Mouse (Mus musculus): ENCODE data around the gene Cd28.

DNA sequence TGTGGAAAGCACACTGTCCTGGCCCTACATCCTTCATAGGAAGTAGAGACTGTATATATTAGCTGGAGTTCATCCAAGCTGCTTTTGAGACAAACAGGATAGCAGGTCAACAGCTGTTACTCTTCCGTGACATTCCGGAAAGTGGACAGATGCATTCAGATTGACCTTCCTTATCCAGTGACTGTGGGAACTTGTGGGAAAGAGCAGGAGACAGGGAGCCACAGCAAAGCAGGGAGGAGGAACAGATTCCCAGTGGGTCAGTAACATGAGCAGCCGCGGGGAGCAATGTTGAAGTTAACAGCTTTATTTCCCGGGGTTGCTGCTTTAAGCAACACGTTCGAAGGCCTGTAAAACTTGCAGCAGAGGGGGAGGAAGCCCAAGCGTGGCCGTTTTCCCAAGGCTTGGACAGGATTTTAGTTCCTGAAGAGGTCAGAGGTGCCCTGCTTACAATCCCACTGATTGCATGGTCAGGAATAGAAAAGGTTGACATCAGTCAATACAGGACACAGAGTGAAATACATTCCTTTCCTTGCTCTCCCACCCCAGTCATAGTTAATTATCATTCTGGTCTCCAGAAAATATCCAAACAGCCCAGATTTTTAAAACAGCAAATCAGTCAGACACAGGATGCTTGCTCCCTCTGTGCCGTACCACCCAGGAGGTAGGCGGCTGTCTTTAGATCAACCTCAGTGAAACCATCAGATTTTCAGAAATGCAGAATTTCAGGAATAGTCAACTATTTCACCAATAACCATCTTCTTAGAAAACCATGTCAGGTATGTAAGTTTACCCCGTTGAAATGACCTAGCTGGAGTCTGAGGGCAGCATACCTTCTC is 18.7 kb downstream of the Cd28 start:
- no peak for TF ChIP-seq POLR2A (IDR thresholded peaks at IDR 0.05; ENCODE audit: control insufficient read depth in 1 of 2, insufficient read depth in 1 of 2, low read depth in 1 of 2, low read length in 2 of 2, poor library complexity in 1 of 2)
- no peak for TF ChIP-seq CTCF (IDR thresholded peaks at IDR 0.05 in 2 of 3, conservative IDR thresholded peaks at IDR 0.05 in 1 of 3; ENCODE audit: control insufficient read depth in 1 of 3, insufficient read depth in 1 of 3, low read depth in 2 of 3, low read length in 3 of 3, poor library complexity in 1 of 3, severe bottlenecking in 1 of 3)
- TF ChIP-seq ETS1 (IDR thresholded peaks at IDR 0.05; ENCODE audit: low read depth, low read length) = no peak
- TF ChIP-seq GABPA (IDR thresholded peaks at IDR 0.05; ENCODE audit: low read depth, low read length) = no peak
- TF ChIP-seq HCFC1 (IDR thresholded peaks at IDR 0.05; ENCODE audit: low read depth, low read length) = no peak
- TF ChIP-seq MAZ (IDR thresholded peaks at IDR 0.05; ENCODE audit: low read depth, low read length) = no peak
